Mouse (Mus musculus): ENCODE data around the gene Cdkl4. TPM values are rescaled to one million over a fixed set of nuclear protein-coding genes. Genes with fewer than 3 reads are reported as not detected.

The Cdkl4 gene
- polyA plus RNA-seq, 1 experiment from 2014 or later = 7.3 TPM

Other genes starting within 250 kb of the Cdkl4 start
- 1.8 and 2.0 TPM in 2 replicates for gene Gm10190, start 204.3 kb downstream of the Cdkl4 start, polyA plus RNA-seq (2014; fragmentation: Nextera tagmentation; extraction: Ambion mirVana)
- 10.0 and 10.1 TPM in 2 replicates for gene Sos1, start 97.4 kb downstream of the Cdkl4 start, polyA plus RNA-seq (2014; fragmentation: Nextera tagmentation; extraction: Ambion mirVana)
- 29.4 and 31.8 TPM in 2 replicates for gene Map4k3, start 150.7 kb upstream of the Cdkl4 start, polyA plus RNA-seq (2014; fragmentation: Nextera tagmentation; extraction: Ambion mirVana)

All from neural tube, embryonic 11.5 days (tissue).